Mouse (Mus musculus) ES-E14 (cell line): ENCODE measurements around the gene Prl6a1. TPM values are rescaled to one million over a fixed set of nuclear protein-coding genes. Genes with fewer than 3 reads are reported as not detected.

ENCODE experiments used
- DNase-seq: peaks from one replicate; pipeline ENCODE4 v3.0.0-alpha.2; 2013; ENCODE audit warnings: low read depth, low spot score
- H3K27ac ChIP-seq: 2 replicates; pipeline ENCODE4 v1.5.1; 2012; ENCODE audit warnings: low read depth, mild to moderate bottlenecking, low read length, moderate library complexity, mixed read lengths; ENCODE audit not compliant: poor library complexity, insufficient read depth, severe bottlenecking
- H3K36me3 ChIP-seq: 2 replicates; pipeline ENCODE4 v1.6.1; 2012; ENCODE audit warnings: mild to moderate bottlenecking, low read length, moderate library complexity, mixed read lengths; ENCODE audit not compliant: control insufficient read depth, poor library complexity, insufficient read depth, severe bottlenecking
- H3K4me1 ChIP-seq, 2 experiments: fragments of 150-350 bp in 1 of 2; sonication (generic) in 1 of 2; 2 replicates each; pipeline ENCODE4 v1.6.1; 2012; ENCODE audit warnings: low read length in 2 of 2, mild to moderate bottlenecking in 1 of 2, mixed read lengths in 1 of 2; ENCODE audit not compliant: control insufficient read depth in 2 of 2, insufficient read depth in 2 of 2, poor library complexity in 1 of 2
- H3K4me3 ChIP-seq, 2 experiments: fragments of 150-350 bp in 1 of 2; sonication (generic) in 1 of 2; 2 replicates each; pipeline ENCODE4 v1.5.1; 2012; ENCODE audit warnings: low read length in 2 of 2, low read depth in 1 of 2, mild to moderate bottlenecking in 1 of 2, mixed read lengths in 1 of 2; ENCODE audit not compliant: insufficient read depth in 1 of 2, poor library complexity in 1 of 2, severe bottlenecking in 1 of 2
- H3K9ac ChIP-seq: 2 replicates; pipeline ENCODE4 v1.6.1; 2012; ENCODE audit warnings: low read depth, mild to moderate bottlenecking, low read length, mixed read lengths; ENCODE audit not compliant: poor library complexity, insufficient read depth, severe bottlenecking
- H3K9me3 ChIP-seq: fragments of 150-350 bp; sonication (generic); 2 replicates; pipeline ENCODE4 v1.6.1; 2012; ENCODE audit warnings: low read depth, mild to moderate bottlenecking, low read length; ENCODE audit not compliant: control insufficient read depth, insufficient read depth
- CHD2 ChIP-seq: IDR thresholded peaks from 2 replicates; pipeline ENCODE4 v1.6.1; 2014; ENCODE audit warnings: mild to moderate bottlenecking, low read depth, low read length, inconsistent platforms
- HCFC1 ChIP-seq: IDR thresholded peaks from 2 replicates; pipeline ENCODE4 v1.6.1; 2012; ENCODE audit warnings: low read length, inconsistent platforms, borderline replicate concordance; ENCODE audit not compliant: insufficient read depth
- MAFK ChIP-seq: IDR thresholded peaks from 2 replicates; pipeline ENCODE4 v1.6.1; 2014; ENCODE audit warnings: mild to moderate bottlenecking, low read depth, low read length, inconsistent platforms; ENCODE audit not compliant: insufficient read depth
- ZC3H11A ChIP-seq: IDR thresholded peaks from 2 replicates; pipeline ENCODE4 v1.6.1; 2012; ENCODE audit warnings: low read depth, mild to moderate bottlenecking, inconsistent platforms, low read length, borderline replicate concordance
- ZNF384 ChIP-seq: IDR thresholded peaks from 2 replicates; pipeline ENCODE4 v1.6.1; 2012; ENCODE audit warnings: low read depth, low read length, inconsistent platforms
- in situ Hi-C, 2 experiments: fragments of 600-800 bp; cut with MboI; formaldehyde crosslinking; loops; one replicate each; pipeline ENCODE4 v1.15.1; 2025; ENCODE audit warnings: low sequenced_read_pairs in 2 of 2, inconsistent platforms in 1 of 2; ENCODE audit not compliant: unreplicated experiment in 2 of 2
- total RNA-seq: library from RNA; depleted of rRNA; stranded (reverse); fragments of 300-350 nt; gene quantifications from 2 replicates; pipeline ENCODE4 v1.2.3, GENCODE M21; 2012; rRNA removed

The Prl6a1 gene
- total RNA-seq = not detected in 2 replicates

- H3K9me3 ChIP-seq = no peaks in the 10 kb centered on the region
- H3K4me3 ChIP-seq = no peak within 1 kb of the TSS
- no peaks in the 10 kb centered on the region for H3K4me1 ChIP-seq
- no peak within 1 kb of the TSS for H3K9ac ChIP-seq
- H3K27ac ChIP-seq = no peak within 1 kb of the TSS
- no peak for DNase-seq
- no peaks in the 10 kb centered on the region for H3K36me3 ChIP-seq
- TF ChIP-seq ZC3H11A (no peak), CHD2 (no peak), HCFC1 (no peak), MAFK (no peak)
- in situ Hi-C loops = no loop called here
Observed at GRCm38 (mm10) chr13:27312334-27313225, at the start of gene Prl6a1. Gene Prl6a1, plus strand, starts transcription at chr13:27312627.

- in situ Hi-C loops = no loop called here
- Histone ChIP-seq H3K4me3 (no peak overlapping the region), H3K27ac (no peak overlapping the region), H3K9ac (no peak overlapping the region), H3K9me3 (no peaks in the 10 kb centered on the region), H3K36me3 (no peaks in the 10 kb centered on the region), H3K4me1 (no peaks in the 10 kb centered on the region)
- TF ChIP-seq ZC3H11A = no peak
- TF ChIP-seq ZNF384 = no peak
- no peak for TF ChIP-seq CHD2
- no peak for TF ChIP-seq MAFK
- no peak for TF ChIP-seq HCFC1
- no peak for DNase-seq
Observed at GRCm38 (mm10) chr13:27334989-27335388, 22.6 kb downstream of the Prl6a1 start.

GRCm38 (mm10) chr13:27342733-27343275, 30.4 kb downstream of the Prl6a1 start:
- Histone ChIP-seq H3K9ac (no peak overlapping the region), H3K4me1 (no peaks in the 10 kb centered on the region), H3K4me3 (no peak overlapping the region), H3K9me3 (no peaks in the 10 kb centered on the region), H3K36me3 (no peaks in the 10 kb centered on the region), H3K27ac (no peak overlapping the region)
- no peak for TF ChIP-seq ZNF384
- TF ChIP-seq MAFK = no peak
- TF ChIP-seq ZC3H11A = no peak
- no peak for TF ChIP-seq HCFC1
- TF ChIP-seq CHD2 = no peak
- in situ Hi-C loops = no loop called here
- DNase-seq = no peak

GRCm38 (mm10) chr13:27345373-27345772, 32.9 kb downstream of the Prl6a1 start, which contains the start of gene Prl8a2:
Gene Prl8a2, plus strand, starts transcription at chr13:27345673.
- DNase-seq = no peak
- H3K27ac ChIP-seq = no peak within 1 kb of the TSS
- no peak within 1 kb of the TSS for H3K9ac ChIP-seq
- H3K9me3 ChIP-seq = no peaks in the 10 kb centered on the region
- no peak within 1 kb of the TSS for H3K4me3 ChIP-seq
- in situ Hi-C loops = no loop called here
- no peaks in the 10 kb centered on the region for H3K4me1 ChIP-seq
- TF ChIP-seq HCFC1 = no peak
- H3K36me3 ChIP-seq = no peaks in the 10 kb centered on the region

Other genes starting within 250 kb of the Prl6a1 start
- gene Prl3d1, start 218.4 kb upstream of the Prl6a1 start, total RNA-seq = 1.1 TPM in 1 of 2 replicates, not detected in the other
- gene Prl3d2, start 190.9 kb upstream of the Prl6a1 start, total RNA-seq = 0.27 TPM in 1 of 2 replicates, not detected in the other
- gene Prl3d3, start 155.8 kb upstream of the Prl6a1 start, total RNA-seq = not detected in 2 replicates
- gene Prl3c1, start 116.0 kb upstream of the Prl6a1 start, total RNA-seq = not detected in 2 replicates
- gene Prl3b1, start 70.8 kb upstream of the Prl6a1 start, total RNA-seq = not detected in 2 replicates
- 0.13 TPM in 1 of 2 replicates, not detected in the other for gene Prl3a1, start 53.2 kb upstream of the Prl6a1 start, total RNA-seq
- gene Prl8a2, start 33.0 kb downstream of the Prl6a1 start, total RNA-seq = not detected in 2 replicates
- not detected in 2 replicates for gene Prl2b1, start 78.2 kb downstream of the Prl6a1 start, total RNA-seq
- gene Prl8a6, start 126.1 kb downstream of the Prl6a1 start, total RNA-seq = not detected in 2 replicates
- not detected in 2 replicates for gene Prl8a8, start 200.6 kb downstream of the Prl6a1 start, total RNA-seq